Mouse (Mus musculus): ENCODE results near the gene Pomt1. TPM values are rescaled to one million over a fixed set of nuclear protein-coding genes. Genes with fewer than 3 reads are reported as not detected.
A peak's percentile ranks its signal among the peaks of the same experiment; 100 is the strongest.

Pomt1 gene
- polyA plus RNA-seq, 1 experiment from 2014 or later: 25.1 TPM

DNA sequence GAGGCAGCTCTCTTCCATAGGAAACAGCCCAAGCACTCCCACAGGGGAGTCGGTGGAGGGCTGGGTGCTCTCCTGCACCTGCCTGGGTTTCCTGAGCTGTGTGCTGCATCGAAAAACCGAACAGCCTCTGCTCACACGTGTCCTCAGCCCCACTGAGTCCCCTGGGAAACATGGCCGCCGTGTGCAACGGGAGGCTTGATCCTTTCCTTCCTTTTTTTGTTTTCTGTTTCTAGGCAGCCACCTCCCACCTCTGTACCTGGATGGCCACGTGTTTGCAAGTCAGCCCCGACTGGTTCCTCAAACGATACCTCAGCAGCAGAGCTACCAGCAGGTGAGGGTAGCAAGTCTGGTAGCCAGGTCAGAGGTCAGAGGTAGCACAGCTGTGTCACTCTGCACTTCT lies 14.3 kb upstream of the Pomt1 start:
- Histone ChIP-seq H3K27me3 (no peaks in the 10 kb centered on the region), H3K4me1 (no peaks in the 10 kb centered on the region), H3K4me2 (replicated peaks) (no peak overlapping the region), H3K9ac (no peak overlapping the region), H3K9me3 (replicated peaks) (no peaks in the 10 kb centered on the region), H3K36me3 (peaks cover 100% of the 10 kb centered on the region), H3K27ac (replicated peaks) (no peak overlapping the region), H3K4me3 (replicated peaks) (no peak overlapping the region)
- 83% methylated on average over 10 of the region's 10 CpGs for WGBS
- no peak for ATAC-seq (ENCODE audit: insufficient number of reproducible peaks, low FRiP score, low TSS enrichment, low read depth)

GRCm38 (mm10) chr2:32235433-32235832 lies 957 bp upstream of the Pomt1 start:
- peaks cover 39% of the 10 kb centered on the region for H3K36me3 ChIP-seq

DNA sequence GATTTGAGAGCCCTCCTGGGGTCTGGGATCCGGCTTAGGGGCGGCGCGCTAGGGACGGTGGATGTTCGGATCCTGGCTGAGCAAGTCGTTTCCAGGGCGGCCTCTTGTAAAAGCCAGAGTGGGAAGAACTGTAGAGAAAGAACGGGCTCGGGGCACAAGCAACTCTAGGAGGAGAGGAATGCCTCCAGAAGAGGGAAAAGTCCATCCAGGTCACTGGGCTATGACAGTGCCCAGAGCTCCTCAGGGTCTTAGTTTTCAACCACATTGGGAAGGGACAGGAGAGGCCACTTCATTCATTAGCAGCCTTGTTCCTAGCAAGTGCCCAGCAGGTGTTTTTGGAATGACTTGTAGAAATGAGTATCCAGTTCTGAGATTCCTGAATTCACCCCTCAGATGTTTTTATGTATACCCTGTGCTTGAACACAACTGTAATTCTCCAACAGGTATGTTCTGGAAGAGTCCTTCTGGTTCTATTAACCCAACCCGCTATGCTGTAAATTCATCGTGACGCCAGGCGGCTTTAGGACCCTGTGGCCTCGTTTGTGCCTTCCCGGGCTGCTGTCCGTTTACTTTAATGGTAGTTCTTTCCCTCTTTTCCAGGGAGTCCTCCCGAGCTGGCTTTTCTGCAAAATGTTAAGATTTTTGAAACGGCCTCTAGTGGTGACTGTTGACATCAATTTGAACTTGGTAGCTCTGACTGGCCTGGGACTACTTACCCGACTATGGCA lies 534 bp downstream of the Pomt1 start:
- Histone ChIP-seq H3K9me3 (replicated peaks) (no peaks in the 10 kb centered on the region), H3K36me3 (peaks cover 31% of the 10 kb centered on the region), H3K4me1 (peaks cover 26% of the 10 kb centered on the region), H3K27ac (replicated peaks) (peak overlapping the region; percentile 95), H3K4me2 (replicated peaks) (peak overlapping the region; percentile 84), H3K27me3 (no peaks in the 10 kb centered on the region), H3K9ac (peak overlapping the region; percentile 76), H3K4me3 (replicated peaks) (peak overlapping the region; percentile 74)
- no peak for ATAC-seq (ENCODE audit: insufficient number of reproducible peaks, low FRiP score, low TSS enrichment, low read depth)
- WGBS: under 1% methylated on average over 20 of the region's 20 CpGs

More at GRCm38 (mm10) chr2:32235433-32235832, 957 bp upstream of the Pomt1 start:
- no peaks in the 10 kb centered on the region for H3K27me3 ChIP-seq
- H3K9me3 ChIP-seq (replicated peaks): no peaks in the 10 kb centered on the region
- ATAC-seq (ENCODE audit: insufficient number of reproducible peaks, low FRiP score, low TSS enrichment, low read depth): no peak
- H3K4me3 ChIP-seq (replicated peaks): peak overlapping the region; percentile 74
- H3K9ac ChIP-seq: peak overlapping the region; percentile 71; the same call in 1 of the 2 replicates
- peak overlapping the region; percentile 95 for H3K27ac ChIP-seq (replicated peaks)
- H3K4me1 ChIP-seq: peaks cover 26% of the 10 kb centered on the region
- H3K4me2 ChIP-seq (replicated peaks): peak overlapping the region; percentile 84
- 23% methylated on average over 7 of the region's 7 CpGs for WGBS

DNA sequence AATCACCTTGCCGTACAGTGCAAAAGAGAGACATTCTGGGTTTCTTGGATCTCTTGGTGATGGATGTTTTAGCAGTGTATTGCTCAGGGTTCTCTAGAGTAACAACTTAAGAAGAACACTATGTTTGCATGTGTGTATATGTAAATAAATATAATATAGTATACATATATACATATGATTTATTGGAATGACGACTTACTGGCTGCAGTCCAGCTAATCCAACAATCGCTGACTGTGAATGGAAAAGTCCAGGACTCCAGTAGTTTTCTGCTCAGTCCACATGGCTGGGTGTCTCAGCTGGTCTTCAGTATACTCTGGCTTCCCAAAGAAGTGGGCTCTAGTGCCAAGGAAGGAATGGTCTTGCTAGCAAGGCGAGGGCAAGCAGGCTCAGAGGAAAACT lies 1.2 kb downstream of the Pomt1 start:
- peak overlapping the region; percentile 95; the same call in 1 of the 2 replicates for H3K27ac ChIP-seq (replicated peaks)
- ATAC-seq (ENCODE audit: insufficient number of reproducible peaks, low FRiP score, low TSS enrichment, low read depth): no peak
- peak overlapping the region; percentile 74 for H3K4me3 ChIP-seq (replicated peaks)
- H3K4me2 ChIP-seq (replicated peaks): peak overlapping the region; percentile 84
- 35% methylated on average over 4 of the region's 4 CpGs for WGBS
- peak overlapping the region; percentile 76; the same call in 1 of the 2 replicates for H3K9ac ChIP-seq
- H3K27me3 ChIP-seq: no peaks in the 10 kb centered on the region
- H3K9me3 ChIP-seq (replicated peaks): no peaks in the 10 kb centered on the region
- H3K4me1 ChIP-seq: peaks cover 26% of the 10 kb centered on the region
- H3K36me3 ChIP-seq: peaks cover 31% of the 10 kb centered on the region

GRCm38 (mm10) chr2:32238708-32239435 lies 2.5 kb downstream of the Pomt1 start:
- H3K4me3 ChIP-seq (replicated peaks): no peak overlapping the region
- peaks cover 30% of the 10 kb centered on the region for H3K36me3 ChIP-seq
- ATAC-seq (ENCODE audit: insufficient number of reproducible peaks, low FRiP score, low TSS enrichment, low read depth): no peak
- H3K4me1 ChIP-seq: peaks cover 26% of the 10 kb centered on the region
- no peak overlapping the region for H3K4me2 ChIP-seq (replicated peaks)
- no peak overlapping the region for H3K9ac ChIP-seq
- H3K9me3 ChIP-seq (replicated peaks): no peaks in the 10 kb centered on the region
- H3K27ac ChIP-seq (replicated peaks): no peak overlapping the region
- 87% methylated on average over 9 of the region's 9 CpGs for WGBS
- no peaks in the 10 kb centered on the region for H3K27me3 ChIP-seq

DNA sequence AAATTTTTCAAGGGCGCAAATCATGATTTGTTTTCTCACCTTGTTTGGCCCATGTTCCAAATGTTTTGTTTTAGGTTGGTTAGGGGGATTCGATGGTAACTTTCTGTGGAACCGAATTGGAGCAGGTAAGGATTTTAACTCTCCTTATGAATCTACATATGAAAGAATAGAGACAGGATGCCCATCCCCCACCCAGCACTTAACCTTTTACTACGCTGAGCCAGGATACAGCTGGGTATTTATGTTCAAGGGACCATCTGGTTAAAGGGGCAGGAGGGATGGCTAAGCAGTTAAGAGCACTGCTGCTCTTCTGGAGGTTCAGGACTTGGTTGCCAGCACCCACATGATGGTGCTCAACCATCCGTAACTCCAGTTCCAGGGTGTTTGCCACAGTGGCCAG lies 4.2 kb downstream of the Pomt1 start:
- H3K9ac ChIP-seq: no peak overlapping the region
- no peaks in the 10 kb centered on the region for H3K27me3 ChIP-seq
- no peak overlapping the region for H3K4me2 ChIP-seq (replicated peaks)
- WGBS: 82% methylated on average over 5 of the region's 5 CpGs
- ATAC-seq (ENCODE audit: insufficient number of reproducible peaks, low FRiP score, low TSS enrichment, low read depth): no peak
- no peaks in the 10 kb centered on the region for H3K9me3 ChIP-seq (replicated peaks)
- no peak overlapping the region for H3K4me3 ChIP-seq (replicated peaks)
- H3K4me1 ChIP-seq: peaks cover 13% of the 10 kb centered on the region
- peaks cover 43% of the 10 kb centered on the region for H3K36me3 ChIP-seq
- H3K27ac ChIP-seq (replicated peaks): no peak overlapping the region

DNA sequence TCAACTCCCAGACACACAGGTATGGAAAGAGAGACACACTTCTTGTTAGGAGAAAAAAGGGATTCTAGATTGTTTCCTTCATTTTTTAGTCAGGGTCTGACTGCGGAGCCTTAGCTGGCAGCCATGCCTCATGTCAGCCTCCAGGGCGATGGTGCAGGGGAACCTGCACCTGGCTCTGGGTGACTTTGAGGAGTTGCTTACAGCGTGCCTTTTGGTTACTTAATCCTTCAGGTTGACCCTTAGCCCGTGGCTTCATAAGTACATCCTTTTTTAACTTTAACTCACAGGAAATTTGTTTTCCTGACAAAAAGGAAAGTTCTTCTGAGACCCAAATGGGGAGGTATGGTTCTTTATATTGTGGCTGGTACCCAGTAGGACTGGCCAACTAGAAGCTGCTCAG lies 6.6 kb downstream of the Pomt1 start:
- H3K4me2 ChIP-seq (replicated peaks): no peak overlapping the region
- no peak overlapping the region for H3K27ac ChIP-seq (replicated peaks)
- H3K4me3 ChIP-seq (replicated peaks): no peak overlapping the region
- no peak for ATAC-seq (ENCODE audit: insufficient number of reproducible peaks, low FRiP score, low TSS enrichment, low read depth)
- 86% methylated on average over 4 of the region's 4 CpGs for WGBS
- H3K9ac ChIP-seq: no peak overlapping the region
- no peaks in the 10 kb centered on the region for H3K9me3 ChIP-seq (replicated peaks)
- H3K27me3 ChIP-seq: no peaks in the 10 kb centered on the region
- peaks cover 67% of the 10 kb centered on the region for H3K36me3 ChIP-seq
- H3K4me1 ChIP-seq: peaks cover 2% of the 10 kb centered on the region; the same call in 1 of the 2 replicates

GRCm38 (mm10) chr2:32246741-32247140 lies 10.4 kb downstream of the Pomt1 start:
- H3K9me3 ChIP-seq (replicated peaks): no peaks in the 10 kb centered on the region
- no peak overlapping the region for H3K4me3 ChIP-seq (replicated peaks)
- H3K9ac ChIP-seq: no peak overlapping the region
- H3K27ac ChIP-seq (replicated peaks): no peak overlapping the region
- 76% methylated on average over 4 of the region's 4 CpGs for WGBS
- no peak for ATAC-seq (ENCODE audit: insufficient number of reproducible peaks, low FRiP score, low TSS enrichment, low read depth)
- no peaks in the 10 kb centered on the region for H3K27me3 ChIP-seq
- no peaks in the 10 kb centered on the region for H3K4me1 ChIP-seq
- H3K36me3 ChIP-seq: peaks cover 86% of the 10 kb centered on the region
- H3K4me2 ChIP-seq (replicated peaks): no peak overlapping the region

GRCm38 (mm10) chr2:32248377-32249361 lies 12.3 kb downstream of the Pomt1 start:
- peaks cover 89% of the 10 kb centered on the region for H3K36me3 ChIP-seq
- H3K4me3 ChIP-seq (replicated peaks): no peak overlapping the region
- 74% methylated on average over 10 of the region's 10 CpGs for WGBS
- ATAC-seq (ENCODE audit: insufficient number of reproducible peaks, low FRiP score, low TSS enrichment, low read depth): no peak
- H3K9me3 ChIP-seq (replicated peaks): no peaks in the 10 kb centered on the region
- H3K4me2 ChIP-seq (replicated peaks): no peak overlapping the region
- H3K4me1 ChIP-seq: no peaks in the 10 kb centered on the region
- H3K9ac ChIP-seq: no peak overlapping the region
- H3K27me3 ChIP-seq: no peaks in the 10 kb centered on the region
- H3K27ac ChIP-seq (replicated peaks): no peak overlapping the region

GRCm38 (mm10) chr2:32251791-32252527 lies 15.6 kb downstream of the Pomt1 start:
- peaks cover 85% of the 10 kb centered on the region for H3K36me3 ChIP-seq
- WGBS: 88% methylated on average over 12 of the region's 12 CpGs
- no peaks in the 10 kb centered on the region for H3K9me3 ChIP-seq (replicated peaks)
- no peak overlapping the region for H3K27ac ChIP-seq (replicated peaks)
- no peaks in the 10 kb centered on the region for H3K27me3 ChIP-seq
- no peaks in the 10 kb centered on the region for H3K4me1 ChIP-seq
- ATAC-seq (ENCODE audit: insufficient number of reproducible peaks, low FRiP score, low TSS enrichment, low read depth): no peak
- H3K9ac ChIP-seq: no peak overlapping the region
- no peak overlapping the region for H3K4me2 ChIP-seq (replicated peaks)
- no peak overlapping the region for H3K4me3 ChIP-seq (replicated peaks)

All from embryonic facial prominence, embryonic 15.5 days (tissue).